Mouse (Mus musculus): ENCODE measurements around the gene Trap1. TPM values are rescaled to one million over a fixed set of nuclear protein-coding genes. Genes with fewer than 3 reads are reported as not detected.

Gene Trap1
- polyA plus RNA-seq, 1 experiment = 103 TPM

DNA sequence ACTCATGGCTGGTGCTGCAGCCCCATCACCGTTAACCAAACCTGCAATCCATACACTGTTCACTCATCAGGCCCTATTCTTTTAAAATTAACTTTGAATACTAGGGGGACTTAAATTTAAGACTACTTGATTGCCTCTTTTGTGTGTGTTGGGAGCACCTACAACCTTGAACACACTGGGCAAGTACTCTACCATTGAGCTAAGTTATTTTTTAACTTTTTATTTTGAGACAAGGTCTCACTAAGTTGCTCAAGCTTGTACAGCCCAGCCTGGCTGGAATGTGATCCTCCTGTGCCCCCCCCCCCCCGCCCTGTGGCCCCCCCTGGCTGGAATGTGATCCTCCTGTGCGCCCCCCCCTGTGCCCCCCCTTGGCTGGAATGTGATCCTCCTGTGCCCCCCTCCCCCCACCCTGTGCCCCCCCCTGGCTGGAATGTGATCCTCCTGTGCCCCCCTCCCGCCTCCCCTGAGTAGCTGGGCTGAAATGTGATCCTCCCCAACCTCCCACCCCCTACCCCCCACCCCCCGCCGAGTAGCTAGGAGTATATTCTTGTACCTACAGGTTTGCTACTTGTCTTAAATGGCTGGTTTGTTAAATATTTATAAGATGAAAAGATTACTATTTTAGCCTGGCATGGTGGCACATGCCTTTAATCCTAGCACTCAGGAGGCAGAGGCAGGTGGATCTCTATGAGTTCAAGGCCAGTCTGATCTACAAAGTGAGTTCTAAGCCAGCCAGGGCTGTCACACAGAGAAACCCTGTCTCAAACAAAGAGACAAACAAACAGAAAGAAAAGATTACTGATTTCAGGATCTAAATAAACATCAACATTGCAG lies 46.0 kb downstream of the Trap1 start:
- no peaks in the 10 kb centered on the region for H3K79me2 ChIP-seq (ENCODE audit: control insufficient read depth, insufficient read depth)
- TF ChIP-seq MAX (IDR thresholded peaks at IDR 0.05; ENCODE audit: low read depth) = no peak
- TF ChIP-seq POLR2A (IDR thresholded peaks at IDR 0.05; ENCODE audit: insufficient read length, low read depth) = no peak
- TF ChIP-seq E2F4 (IDR thresholded peaks at IDR 0.05; ENCODE audit: insufficient read depth) = no peak
- TF ChIP-seq TCF12 (IDR thresholded peaks at IDR 0.05; ENCODE audit: insufficient read depth, poor library complexity, severe bottlenecking) = no peak
- no peak for TF ChIP-seq REST (IDR thresholded peaks at IDR 0.05; ENCODE audit: insufficient read depth, insufficient read length)
- no peak for TF ChIP-seq MYOG (IDR thresholded peaks at IDR 0.05; ENCODE audit: control insufficient read depth in 1 of 3, insufficient read depth in 1 of 3, insufficient read length in 2 of 3, low read depth in 2 of 3)
- no peak for TF ChIP-seq SRF (IDR thresholded peaks at IDR 0.05; ENCODE audit: control insufficient read depth, insufficient read length, low read depth)
- no peak for TF ChIP-seq TCF3 (IDR thresholded peaks at IDR 0.05; ENCODE audit: insufficient read length, low read depth)
- TF ChIP-seq POLR2AphosphoS2 (IDR thresholded peaks at IDR 0.05; ENCODE audit: insufficient read length, low read depth) = no peak
- no peak for TF ChIP-seq CEBPB (IDR thresholded peaks at IDR 0.05; ENCODE audit: insufficient read depth, poor library complexity, severe bottlenecking)
- TF ChIP-seq MYOD1 (IDR thresholded peaks at IDR 0.05; ENCODE audit: control insufficient read depth in 1 of 3, insufficient read length in 2 of 3, low read depth in 2 of 3) = no peak
- no peak for TF ChIP-seq USF1 (IDR thresholded peaks at IDR 0.05; ENCODE audit: low read depth)
- H3K27me3 ChIP-seq (ENCODE audit: control insufficient read depth, insufficient read depth, insufficient read length) = no peaks in the 10 kb centered on the region
- no peak overlapping the region for H3ac ChIP-seq (ENCODE audit: control insufficient read depth, insufficient read length)
- no peak overlapping the region for H3K4me2 ChIP-seq (ENCODE audit: low read depth)
- no peaks in the 10 kb centered on the region for H3K36me3 ChIP-seq (ENCODE audit: control insufficient read depth, insufficient read depth)
- no peak overlapping the region for H3K4me3 ChIP-seq

DNA sequence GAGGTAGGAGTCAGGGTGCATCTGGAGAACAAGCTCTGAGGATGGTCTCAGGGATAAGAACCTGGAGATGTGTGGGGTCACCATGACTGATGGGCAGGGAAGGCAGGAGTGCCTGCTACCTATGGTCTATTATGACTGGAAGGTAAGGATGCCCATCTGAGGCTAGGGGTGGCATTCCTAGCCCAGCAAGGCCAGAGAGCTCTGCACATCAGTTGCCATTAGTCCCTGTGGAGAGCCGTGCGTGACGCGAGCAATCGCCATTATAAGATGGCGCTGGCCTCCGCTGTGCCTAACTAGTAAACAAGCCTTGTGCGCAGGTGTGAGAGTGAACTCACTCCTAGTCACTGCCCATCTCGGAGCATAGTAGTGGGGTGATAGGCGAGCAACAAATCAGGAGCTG lies 47.1 kb downstream of the Trap1 start:
- Histone ChIP-seq H3K27me3 (ENCODE audit: control insufficient read depth, insufficient read depth, insufficient read length) (no peaks in the 10 kb centered on the region), H3ac (ENCODE audit: control insufficient read depth, insufficient read length) (no peak overlapping the region), H3K4me3 (no peak overlapping the region), H3K36me3 (ENCODE audit: control insufficient read depth, insufficient read depth) (no peaks in the 10 kb centered on the region), H3K79me2 (ENCODE audit: control insufficient read depth, insufficient read depth) (no peaks in the 10 kb centered on the region), H3K4me2 (ENCODE audit: low read depth) (no peak overlapping the region)
- TF ChIP-seq MAX (IDR thresholded peaks at IDR 0.05; ENCODE audit: low read depth) = no peak

DNA sequence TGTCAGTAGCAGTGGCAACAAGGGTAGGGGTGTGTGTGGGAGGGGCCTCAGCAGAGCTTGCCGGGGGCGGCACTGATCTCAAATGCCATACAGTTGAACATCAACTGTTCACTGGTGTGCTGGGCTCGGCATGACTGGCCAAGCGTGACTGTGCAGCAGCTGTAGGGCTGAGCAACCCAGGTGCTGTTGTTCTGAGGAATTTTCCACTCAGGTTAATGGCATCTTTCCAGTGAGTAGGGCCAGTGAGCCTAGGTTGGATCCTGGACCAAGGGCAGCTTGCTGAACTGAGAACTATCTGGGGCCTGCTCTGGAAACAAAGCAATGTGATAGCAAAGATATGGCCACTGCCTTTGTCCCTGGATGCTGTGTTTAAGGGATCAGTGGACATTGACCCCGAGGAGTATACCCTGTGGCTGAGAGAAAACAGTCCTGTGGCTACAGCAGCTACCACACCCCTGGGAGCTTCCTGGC lies 48.2 kb downstream of the Trap1 start:
- no peak for TF ChIP-seq TCF12 (IDR thresholded peaks at IDR 0.05; ENCODE audit: insufficient read depth, poor library complexity, severe bottlenecking)
- no peak for TF ChIP-seq USF1 (IDR thresholded peaks at IDR 0.05; ENCODE audit: low read depth)
- no peak for TF ChIP-seq MAX (IDR thresholded peaks at IDR 0.05; ENCODE audit: low read depth)
- no peak for TF ChIP-seq REST (IDR thresholded peaks at IDR 0.05; ENCODE audit: insufficient read depth, insufficient read length)
- TF ChIP-seq MYOD1 (IDR thresholded peaks at IDR 0.05; ENCODE audit: control insufficient read depth in 1 of 3, insufficient read length in 2 of 3, low read depth in 2 of 3) = peak in 2 of 3 experiments; percentile 3 to 27
- H3ac ChIP-seq (ENCODE audit: control insufficient read depth, insufficient read length) = no peak overlapping the region
- no peaks in the 10 kb centered on the region for H3K27me3 ChIP-seq (ENCODE audit: control insufficient read depth, insufficient read depth, insufficient read length)
- no peak overlapping the region for H3K4me3 ChIP-seq
- H3K4me2 ChIP-seq (ENCODE audit: low read depth) = no peak overlapping the region
- no peaks in the 10 kb centered on the region for H3K36me3 ChIP-seq (ENCODE audit: control insufficient read depth, insufficient read depth)
- H3K79me2 ChIP-seq (ENCODE audit: control insufficient read depth, insufficient read depth) = no peaks in the 10 kb centered on the region

DNA sequence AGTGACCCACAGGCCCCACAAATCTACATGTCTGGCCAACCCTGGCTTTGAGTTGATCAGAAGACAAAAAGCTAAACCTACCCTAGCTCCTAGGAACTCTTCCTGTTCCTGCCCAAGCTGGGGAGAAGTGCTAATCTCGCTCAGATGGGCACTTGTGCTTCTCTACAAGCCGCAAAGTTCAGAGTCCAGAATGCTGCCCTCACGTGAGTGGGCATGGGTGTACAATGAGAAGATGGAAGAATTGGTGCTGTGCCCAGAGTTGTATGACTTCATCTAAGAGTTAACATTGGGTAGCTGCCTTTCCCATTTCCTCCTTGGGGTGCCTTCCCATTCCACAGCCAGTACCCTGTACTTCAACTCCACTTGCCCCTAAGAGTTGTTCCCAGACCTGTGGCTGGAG lies 50.4 kb downstream of the Trap1 start:
- TF ChIP-seq SRF (IDR thresholded peaks at IDR 0.05; ENCODE audit: control insufficient read depth, insufficient read length, low read depth) (no peak), MAX (IDR thresholded peaks at IDR 0.05; ENCODE audit: low read depth) (no peak), CEBPB (IDR thresholded peaks at IDR 0.05; ENCODE audit: insufficient read depth, poor library complexity, severe bottlenecking) (no peak), USF1 (IDR thresholded peaks at IDR 0.05; ENCODE audit: low read depth) (no peak), TCF12 (IDR thresholded peaks at IDR 0.05; ENCODE audit: insufficient read depth, poor library complexity, severe bottlenecking) (no peak), MYOD1 (IDR thresholded peaks at IDR 0.05; ENCODE audit: control insufficient read depth in 1 of 3, insufficient read length in 2 of 3, low read depth in 2 of 3) (no peak), REST (IDR thresholded peaks at IDR 0.05; ENCODE audit: insufficient read depth, insufficient read length) (no peak), TCF3 (IDR thresholded peaks at IDR 0.05; ENCODE audit: insufficient read length, low read depth) (no peak), POLR2A (IDR thresholded peaks at IDR 0.05; ENCODE audit: insufficient read length, low read depth) (no peak), MYOG (IDR thresholded peaks at IDR 0.05; ENCODE audit: control insufficient read depth in 1 of 3, insufficient read depth in 1 of 3, insufficient read length in 2 of 3, low read depth in 2 of 3) (no peak), E2F4 (IDR thresholded peaks at IDR 0.05; ENCODE audit: insufficient read depth) (no peak), POLR2AphosphoS2 (IDR thresholded peaks at IDR 0.05; ENCODE audit: insufficient read length, low read depth) (no peak)
- Histone ChIP-seq H3K36me3 (ENCODE audit: control insufficient read depth, insufficient read depth) (no peaks in the 10 kb centered on the region), H3ac (ENCODE audit: control insufficient read depth, insufficient read length) (no peak overlapping the region), H3K79me2 (ENCODE audit: control insufficient read depth, insufficient read depth) (no peaks in the 10 kb centered on the region), H3K4me2 (ENCODE audit: low read depth) (no peak overlapping the region), H3K4me3 (no peak overlapping the region), H3K27me3 (ENCODE audit: control insufficient read depth, insufficient read depth, insufficient read length) (no peaks in the 10 kb centered on the region)

DNA sequence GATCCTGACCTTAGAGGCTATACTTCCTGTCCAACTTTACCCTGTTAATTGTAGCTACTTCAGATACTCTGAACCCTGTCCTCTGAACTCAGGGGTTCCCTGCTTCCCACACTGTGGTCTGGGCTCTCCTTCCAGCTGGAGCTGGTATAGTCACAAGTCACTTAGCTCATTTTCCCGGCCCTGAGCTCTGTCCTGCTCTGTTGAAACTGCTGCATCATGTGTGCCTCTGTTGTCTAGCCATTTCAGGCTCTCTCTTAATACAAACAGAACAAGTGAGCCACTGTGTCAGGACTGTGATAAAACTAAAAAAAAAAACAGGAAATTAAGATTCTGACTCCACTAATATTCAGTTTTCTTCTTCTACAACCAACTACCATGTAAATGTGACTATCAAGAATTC lies 51.0 kb downstream of the Trap1 start:
- Histone ChIP-seq H3K27me3 (ENCODE audit: control insufficient read depth, insufficient read depth, insufficient read length) (no peaks in the 10 kb centered on the region), H3ac (ENCODE audit: control insufficient read depth, insufficient read length) (no peak overlapping the region), H3K36me3 (ENCODE audit: control insufficient read depth, insufficient read depth) (no peaks in the 10 kb centered on the region), H3K4me3 (no peak overlapping the region), H3K4me2 (ENCODE audit: low read depth) (no peak overlapping the region), H3K79me2 (ENCODE audit: control insufficient read depth, insufficient read depth) (no peaks in the 10 kb centered on the region)
- TF ChIP-seq MYOD1 (IDR thresholded peaks at IDR 0.05; ENCODE audit: control insufficient read depth in 1 of 3, insufficient read length in 2 of 3, low read depth in 2 of 3) (no peak), POLR2A (IDR thresholded peaks at IDR 0.05; ENCODE audit: insufficient read length, low read depth) (no peak), SRF (IDR thresholded peaks at IDR 0.05; ENCODE audit: control insufficient read depth, insufficient read length, low read depth) (no peak), E2F4 (IDR thresholded peaks at IDR 0.05; ENCODE audit: insufficient read depth) (no peak), POLR2AphosphoS2 (IDR thresholded peaks at IDR 0.05; ENCODE audit: insufficient read length, low read depth) (no peak), REST (IDR thresholded peaks at IDR 0.05; ENCODE audit: insufficient read depth, insufficient read length) (no peak), MYOG (IDR thresholded peaks at IDR 0.05; ENCODE audit: control insufficient read depth in 1 of 3, insufficient read depth in 1 of 3, insufficient read length in 2 of 3, low read depth in 2 of 3) (no peak)
